Mouse (Mus musculus): ENCODE measurements around the gene Amn. TPM values are rescaled to one million over a fixed set of nuclear protein-coding genes. Genes with fewer than 3 reads are reported as not detected.

The Amn gene
- 0.46 and 1.2 TPM in 2 replicates for polyA plus RNA-seq (2016; fragmentation: Nextera tagmentation; extraction: Ambion mirVana)

DNA sequence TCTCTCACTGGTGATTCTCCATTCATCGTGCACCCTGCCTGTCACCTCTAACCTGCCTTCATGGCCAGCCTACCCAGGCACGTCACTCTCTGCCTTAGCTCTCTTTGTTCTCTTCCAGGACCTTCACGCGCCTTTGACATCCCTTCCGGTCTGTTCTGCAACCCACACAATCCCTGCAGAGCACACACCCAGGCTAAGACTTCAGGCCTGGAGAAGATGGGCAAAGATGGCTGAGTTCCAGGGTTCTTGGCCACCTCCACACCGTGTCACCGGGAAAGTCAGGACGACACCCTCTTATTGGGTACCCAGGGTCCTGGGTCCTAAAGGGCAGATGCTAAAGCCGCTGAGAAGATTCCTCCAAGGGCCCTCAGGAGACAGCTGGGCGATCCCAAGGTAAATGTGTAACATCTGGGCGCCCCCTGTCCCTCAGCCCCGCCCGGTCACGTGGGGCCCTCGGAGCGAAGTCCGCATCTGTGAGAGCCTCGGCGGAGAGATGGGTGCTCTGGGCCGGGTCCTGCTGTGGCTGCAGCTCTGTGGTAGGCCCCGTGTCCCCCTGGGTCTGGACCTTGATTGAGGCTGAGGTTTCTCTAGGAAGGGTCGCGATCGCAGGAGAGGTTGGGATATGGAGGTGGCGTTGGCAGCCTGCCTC lies at the start of gene Amn:
TSS of gene Amn (plus strand) at position 467 of the 649 bp plus-strand sequence.
- no peak within 1 kb of the TSS for H3K4me3 ChIP-seq
- H3K4me2 ChIP-seq (replicated peaks), result no peak within 1 kb of the TSS
- peaks cover 67% of the 10 kb centered on the region for H3K27me3 ChIP-seq (replicated peaks)
- H3K9me3 ChIP-seq, result no peaks in the 10 kb centered on the region
- peaks cover 4% of the 10 kb centered on the region; the same call in 1 of the 2 replicates for H3K36me3 ChIP-seq
- no peak for ATAC-seq (ENCODE audit: low FRiP score, low read depth)
- no peak within 1 kb of the TSS for H3K9ac ChIP-seq
- 41% methylated on average over 25 of the region's 25 CpGs for WGBS
- no peak within 1 kb of the TSS for H3K27ac ChIP-seq
- H3K4me1 ChIP-seq, result peaks cover 21% of the 10 kb centered on the region

DNA sequence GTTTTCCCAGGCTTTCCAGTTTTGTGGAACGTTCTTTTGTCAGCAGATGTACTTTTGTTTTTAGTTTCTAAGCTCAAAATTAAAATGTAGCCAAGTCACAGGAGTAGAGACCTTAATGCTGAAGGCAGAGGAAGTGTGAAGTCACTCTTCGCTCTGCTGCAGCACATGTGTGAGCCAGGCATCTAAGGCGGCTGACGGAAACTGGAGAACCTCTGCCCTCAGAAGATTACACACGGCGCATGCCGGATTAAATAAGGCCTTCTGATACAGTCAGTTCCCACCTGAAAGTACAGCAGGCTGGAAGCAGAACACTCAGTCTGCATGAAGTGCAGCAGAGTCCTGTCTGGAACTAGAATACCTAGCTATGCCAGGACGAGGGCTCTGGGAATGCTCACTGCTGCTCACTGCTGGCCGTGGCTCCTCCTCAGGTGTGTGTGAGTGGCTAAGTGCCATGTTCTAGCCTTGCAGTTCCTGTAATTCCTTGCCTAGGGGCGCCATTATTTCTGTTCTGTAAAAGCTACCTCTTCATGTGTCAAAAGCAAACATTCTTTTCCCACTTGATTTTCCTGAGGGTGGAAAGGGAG lies 45.6 kb upstream of the Amn start:
- no peak overlapping the region for H3K4me2 ChIP-seq (replicated peaks)
- no peak overlapping the region for H3K27ac ChIP-seq
- H3K9me3 ChIP-seq, result no peaks in the 10 kb centered on the region
- no peak for ATAC-seq (ENCODE audit: low FRiP score, low read depth)
- no peak overlapping the region for H3K4me3 ChIP-seq
- 84% methylated on average over 10 of the region's 10 CpGs for WGBS
- no peaks in the 10 kb centered on the region for H3K27me3 ChIP-seq (replicated peaks)
- H3K4me1 ChIP-seq, result no peaks in the 10 kb centered on the region
- no peak overlapping the region for H3K9ac ChIP-seq
- H3K36me3 ChIP-seq, result peaks cover 38% of the 10 kb centered on the region

GRCm38 (mm10) chr12:111227410-111227809 lies 43.5 kb upstream of the Amn start:
- H3K4me2 ChIP-seq (replicated peaks), result no peak overlapping the region
- no peaks in the 10 kb centered on the region for H3K27me3 ChIP-seq (replicated peaks)
- H3K27ac ChIP-seq, result no peak overlapping the region
- H3K9me3 ChIP-seq, result no peaks in the 10 kb centered on the region
- H3K4me3 ChIP-seq, result no peak overlapping the region
- no peak overlapping the region for H3K9ac ChIP-seq
- WGBS, result 79% methylated on average over 4 of the region's 4 CpGs
- ATAC-seq (ENCODE audit: low FRiP score, low read depth), result no peak
- no peaks in the 10 kb centered on the region for H3K4me1 ChIP-seq
- H3K36me3 ChIP-seq, result peaks cover 20% of the 10 kb centered on the region

- no peak for ATAC-seq (ENCODE audit: low FRiP score, low read depth)
These were observed 42.4 kb upstream of the Amn start for GRCm38 (mm10) chr12:111228488-111228887.

GRCm38 (mm10) chr12:111230793-111231192 lies 40.1 kb upstream of the Amn start:
- 96% methylated on average over 2 of the region's 2 CpGs for WGBS
- H3K9ac ChIP-seq, result no peak overlapping the region

More at GRCm38 (mm10) chr12:111228488-111228887, 42.4 kb upstream of the Amn start:
- Histone ChIP-seq H3K4me2 (replicated peaks) (no peak overlapping the region), H3K9me3 (no peaks in the 10 kb centered on the region), H3K4me3 (no peak overlapping the region), H3K36me3 (peaks cover 14% of the 10 kb centered on the region), H3K27ac (no peak overlapping the region), H3K9ac (no peak overlapping the region), H3K27me3 (replicated peaks) (no peaks in the 10 kb centered on the region), H3K4me1 (no peaks in the 10 kb centered on the region)
- 96% methylated on average over 5 of the region's 5 CpGs for WGBS

GRCm38 (mm10) chr12:111233798-111234197 lies 37.1 kb upstream of the Amn start:
- Histone ChIP-seq H3K9me3 (no peaks in the 10 kb centered on the region), H3K27ac (no peak overlapping the region), H3K36me3 (peaks cover 16% of the 10 kb centered on the region; the same call in 1 of the 2 replicates), H3K27me3 (replicated peaks) (no peaks in the 10 kb centered on the region), H3K4me2 (replicated peaks) (no peak overlapping the region), H3K9ac (no peak overlapping the region), H3K4me1 (no peaks in the 10 kb centered on the region), H3K4me3 (no peak overlapping the region)
- 90% methylated on average over 4 of the region's 4 CpGs for WGBS
- ATAC-seq (ENCODE audit: low FRiP score, low read depth), result no peak

More at GRCm38 (mm10) chr12:111230793-111231192, 40.1 kb upstream of the Amn start:
- Histone ChIP-seq H3K27ac (no peak overlapping the region), H3K4me3 (no peak overlapping the region), H3K4me2 (replicated peaks) (no peak overlapping the region), H3K9me3 (no peaks in the 10 kb centered on the region), H3K4me1 (no peaks in the 10 kb centered on the region), H3K36me3 (peaks cover 7% of the 10 kb centered on the region; the same call in 1 of the 2 replicates), H3K27me3 (replicated peaks) (no peaks in the 10 kb centered on the region)
- ATAC-seq (ENCODE audit: low FRiP score, low read depth), result no peak

DNA sequence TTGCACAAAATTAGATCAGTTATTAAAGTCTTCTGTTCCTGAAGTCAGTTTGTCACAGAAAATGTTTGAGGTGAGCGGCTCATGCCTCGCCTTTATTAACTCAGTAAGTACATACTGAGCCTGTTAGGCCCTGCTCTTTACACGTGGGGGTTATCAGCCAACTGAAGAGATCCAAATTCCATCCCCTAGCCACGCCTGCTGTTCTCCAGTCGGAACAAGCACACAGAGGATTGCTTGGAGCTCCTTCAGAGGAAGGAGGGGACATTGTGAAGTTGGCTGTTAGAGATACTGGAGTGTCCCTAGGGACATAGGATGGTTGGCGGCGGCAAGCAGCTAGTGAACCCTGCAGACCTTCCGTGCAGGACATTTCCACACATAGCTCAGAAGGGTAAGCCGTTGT lies 36.5 kb upstream of the Amn start:
- 85% methylated on average over 9 of the region's 9 CpGs for WGBS
- ATAC-seq (ENCODE audit: low FRiP score, low read depth), result no peak
- H3K27me3 ChIP-seq (replicated peaks), result no peaks in the 10 kb centered on the region
- H3K4me2 ChIP-seq (replicated peaks), result no peak overlapping the region
- H3K9me3 ChIP-seq, result no peaks in the 10 kb centered on the region
- no peak overlapping the region for H3K27ac ChIP-seq
- no peak overlapping the region for H3K4me3 ChIP-seq
- H3K4me1 ChIP-seq, result no peaks in the 10 kb centered on the region
- H3K36me3 ChIP-seq, result peaks cover 19% of the 10 kb centered on the region; the same call in 1 of the 2 replicates
- H3K9ac ChIP-seq, result no peak overlapping the region

- Histone ChIP-seq H3K9ac (no peak overlapping the region), H3K4me2 (replicated peaks) (no peak overlapping the region), H3K27me3 (replicated peaks) (no peaks in the 10 kb centered on the region), H3K9me3 (no peaks in the 10 kb centered on the region), H3K36me3 (peaks cover 23% of the 10 kb centered on the region; the same call in 1 of the 2 replicates), H3K4me3 (no peak overlapping the region), H3K27ac (no peak overlapping the region), H3K4me1 (no peaks in the 10 kb centered on the region)
- 91% methylated on average over 6 of the region's 6 CpGs for WGBS
- no peak for ATAC-seq (ENCODE audit: low FRiP score, low read depth)
These were observed 35.3 kb upstream of the Amn start for GRCm38 (mm10) chr12:111235631-111236030.

- Histone ChIP-seq H3K9me3 (no peaks in the 10 kb centered on the region), H3K4me2 (replicated peaks) (no peak overlapping the region), H3K27me3 (replicated peaks) (no peaks in the 10 kb centered on the region), H3K36me3 (peaks cover 30% of the 10 kb centered on the region), H3K4me1 (no peaks in the 10 kb centered on the region), H3K9ac (no peak overlapping the region), H3K4me3 (no peak overlapping the region), H3K27ac (no peak overlapping the region)
- no peak for ATAC-seq (ENCODE audit: low FRiP score, low read depth)
- 96% methylated on average over 16 of the region's 16 CpGs for WGBS
These were observed 33.2 kb upstream of the Amn start for GRCm38 (mm10) chr12:111237611-111238188.

GRCm38 (mm10) chr12:111238345-111238744 lies 32.5 kb upstream of the Amn start:
- no peak for ATAC-seq (ENCODE audit: low FRiP score, low read depth)
- 93% methylated on average over 5 of the region's 5 CpGs for WGBS
- no peaks in the 10 kb centered on the region for H3K4me1 ChIP-seq
- no peak overlapping the region for H3K4me2 ChIP-seq (replicated peaks)
- no peak overlapping the region for H3K27ac ChIP-seq
- H3K27me3 ChIP-seq (replicated peaks), result no peaks in the 10 kb centered on the region
- H3K36me3 ChIP-seq, result peaks cover 37% of the 10 kb centered on the region
- no peak overlapping the region for H3K4me3 ChIP-seq
- H3K9ac ChIP-seq, result no peak overlapping the region
- no peaks in the 10 kb centered on the region for H3K9me3 ChIP-seq

- Histone ChIP-seq H3K4me3 (no peak overlapping the region), H3K27ac (no peak overlapping the region), H3K4me2 (replicated peaks) (no peak overlapping the region), H3K27me3 (replicated peaks) (no peaks in the 10 kb centered on the region), H3K9me3 (no peaks in the 10 kb centered on the region), H3K9ac (no peak overlapping the region), H3K36me3 (peaks cover 41% of the 10 kb centered on the region), H3K4me1 (no peaks in the 10 kb centered on the region)
- no peak for ATAC-seq (ENCODE audit: low FRiP score, low read depth)
- WGBS, result 59% methylated on average over 4 of the region's 4 CpGs
These were observed 32.1 kb upstream of the Amn start for GRCm38 (mm10) chr12:111238778-111239177.

DNA sequence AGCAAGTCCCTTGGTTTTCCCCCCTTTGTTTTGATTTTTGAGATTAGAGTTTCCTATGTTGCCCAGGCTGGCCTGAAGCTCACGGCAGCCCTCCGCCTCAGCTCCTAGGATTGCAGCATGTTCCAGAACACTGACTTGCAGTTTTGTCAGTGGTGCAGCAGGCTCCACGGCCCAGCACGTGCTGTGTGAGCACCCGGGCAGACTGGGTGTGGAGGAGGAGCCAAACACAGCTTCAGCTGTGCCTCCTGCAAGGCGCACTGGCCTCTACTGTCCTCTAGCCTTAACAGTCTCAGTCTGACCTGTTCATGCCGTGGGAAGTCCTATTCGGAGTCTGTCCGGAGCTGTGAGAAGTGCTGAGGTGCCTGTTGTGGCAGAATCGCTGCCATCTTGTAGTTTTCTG lies 31.0 kb upstream of the Amn start:
- H3K4me2 ChIP-seq (replicated peaks), result no peak overlapping the region
- 87% methylated on average over 10 of the region's 10 CpGs for WGBS
- H3K9ac ChIP-seq, result no peak overlapping the region
- ATAC-seq (ENCODE audit: low FRiP score, low read depth), result no peak
- peaks cover 47% of the 10 kb centered on the region for H3K36me3 ChIP-seq
- H3K27me3 ChIP-seq (replicated peaks), result no peaks in the 10 kb centered on the region
- H3K4me1 ChIP-seq, result no peaks in the 10 kb centered on the region
- H3K9me3 ChIP-seq, result no peaks in the 10 kb centered on the region
- H3K4me3 ChIP-seq, result no peak overlapping the region
- H3K27ac ChIP-seq, result no peak overlapping the region

Measured in neural tube, embryonic 12.5 days (tissue).